Mouse (Mus musculus) limb, embryonic 12.5 days (tissue): ENCODE results near the gene Aif1. TPM values are rescaled to one million over a fixed set of nuclear protein-coding genes. Genes with fewer than 3 reads are reported as not detected.

ENCODE experiments used
- ATAC-seq: fragments of 200-750 bp; cut with Nextera tagmentation; 2 replicates; pipeline ENCODE4 v1.8.0; 2017; ENCODE audit warnings: low read depth, moderate TSS enrichment; ENCODE audit not compliant: insufficient number of reproducible peaks, insufficient read depth, low FRiP score, low TSS enrichment
- H3K27ac ChIP-seq: fragments of 300-500 bp; sonication (generic); 2 replicates; pipeline ENCODE4 v1.5.1; 2016; ENCODE audit warnings: mild to moderate bottlenecking, moderate library complexity
- H3K27me3 ChIP-seq: fragments of 300-500 bp; sonication (generic); 2 replicates; pipeline ENCODE4 v1.6.1; 2016; ENCODE audit warnings: mild to moderate bottlenecking, moderate library complexity
- H3K36me3 ChIP-seq: fragments of 300-500 bp; sonication (generic); 2 replicates; pipeline ENCODE4 v1.6.1; 2016; ENCODE audit warnings: mild to moderate bottlenecking, moderate library complexity
- H3K4me1 ChIP-seq: fragments of 300-500 bp; sonication (generic); replicated peaks from 2 replicates; pipeline ENCODE4 v1.6.1; 2016
- H3K4me2 ChIP-seq: fragments of 300-500 bp; sonication (generic); 2 replicates; pipeline ENCODE4 v1.6.1; 2016; ENCODE audit warnings: mild to moderate bottlenecking, moderate library complexity
- H3K4me3 ChIP-seq: fragments of 300-500 bp; sonication (generic); replicated peaks from 2 replicates; pipeline ENCODE4 v1.5.1; 2016; ENCODE audit warnings: mild to moderate bottlenecking
- H3K9ac ChIP-seq: fragments of 300-500 bp; sonication (generic); replicated peaks from 2 replicates; pipeline ENCODE4 v1.6.1; 2016; ENCODE audit warnings: mild to moderate bottlenecking, moderate library complexity
- H3K9me3 ChIP-seq: fragments of 300-500 bp; sonication (generic); 2 replicates; pipeline ENCODE4 v1.6.1; 2016; ENCODE audit warnings: mild to moderate bottlenecking, moderate library complexity
- WGBS: fragments of 180-500 bp; shearing (Covaris S2); methylation state at CpG from one replicate; pipeline ENCODE4 v1.1.7; 2016; 5-methylcytosine and 5-hydroxymethylcytosine counted together
- polyA plus RNA-seq: library from polyadenylated mRNA; unstranded; fragments of >200 nt; fragmentation: Nextera tagmentation; extraction: Ambion mirVana; gene quantifications from 2 replicates; pipeline ENCODE4 v1.2.1, GENCODE M21; 2016

Gene Aif1
- polyA plus RNA-seq: 4.7 and 4.9 TPM in 2 replicates

GRCm38 (mm10) chr17:35175968-35176367, at the start of gene Aif1:
Gene Aif1 (minus strand): TSS chr17:35176068.
- Histone ChIP-seq H3K36me3 (no peaks in the 10 kb centered on the region), H3K4me3 (no peak within 1 kb of the TSS), H3K9me3 (no peaks in the 10 kb centered on the region), H3K27me3 (no peaks in the 10 kb centered on the region), H3K4me1 (0 out of 2 replicates have a peak, but pooled peaks cover 4% of the 10 kb centered on the region), H3K9ac (no peak within 1 kb of the TSS; the same call in 1 of the 2 replicates), H3K27ac (no peak within 1 kb of the TSS), H3K4me2 (no peak within 1 kb of the TSS)
- no peak for ATAC-seq
- WGBS: 57% methylated on average over 2 of the region's 2 CpGs

GRCm38 (mm10) chr17:35225456-35225855, 49.6 kb upstream of the Aif1 start:
- 92% methylated on average over 5 of the region's 5 CpGs for WGBS
- no peak overlapping the region for H3K9ac ChIP-seq
- peaks cover 83% of the 10 kb centered on the region for H3K36me3 ChIP-seq

DNA sequence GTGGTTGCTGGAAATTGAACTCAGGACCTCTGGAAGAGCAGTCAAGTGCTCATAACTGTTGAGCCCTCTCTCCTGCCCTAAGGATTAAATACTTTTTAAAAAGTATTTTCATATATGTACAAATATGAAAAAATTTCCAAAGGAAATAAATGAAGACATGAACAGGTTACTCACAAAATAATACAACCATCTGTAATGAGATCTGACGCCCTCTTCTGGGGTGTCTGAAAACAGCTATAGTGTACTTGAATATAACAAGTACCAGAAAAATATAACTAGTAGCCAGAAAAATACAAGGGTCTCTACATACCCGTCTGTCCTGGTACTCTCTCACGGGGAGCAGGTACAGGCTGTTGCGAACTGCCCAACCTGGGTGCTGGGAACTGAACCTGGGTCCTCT, 48.8 kb upstream of the Aif1 start:
- no peak for ATAC-seq
- 94% methylated on average over 4 of the region's 4 CpGs for WGBS

More at GRCm38 (mm10) chr17:35225456-35225855, 49.6 kb upstream of the Aif1 start:
- H3K4me2 ChIP-seq: no peak overlapping the region
- H3K4me3 ChIP-seq: no peak overlapping the region
- H3K9me3 ChIP-seq: no peaks in the 10 kb centered on the region
- H3K4me1 ChIP-seq: no peaks in the 10 kb centered on the region
- no peak for ATAC-seq
- H3K27me3 ChIP-seq: no peaks in the 10 kb centered on the region
- no peak overlapping the region for H3K27ac ChIP-seq

DNA sequence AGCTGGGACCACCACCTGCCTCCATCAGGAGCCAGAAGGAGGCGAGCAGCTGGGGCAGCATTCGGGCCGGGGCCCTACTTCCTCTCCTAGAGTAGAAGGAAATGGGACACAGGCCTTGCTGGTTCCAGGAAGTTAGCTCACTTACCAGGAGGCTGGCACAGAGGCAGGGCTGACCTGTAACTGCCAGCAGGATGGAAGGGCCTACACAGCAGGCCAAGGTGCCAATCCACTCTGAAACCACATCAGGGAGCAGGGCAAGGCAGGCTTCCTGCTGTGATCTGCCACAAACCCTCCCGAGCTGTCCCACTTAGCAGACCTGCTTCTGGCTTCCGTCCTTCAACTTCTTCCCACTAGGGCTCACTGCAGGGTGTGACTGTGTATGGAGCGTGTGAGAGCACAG, 46.4 kb upstream of the Aif1 start:
- no peak overlapping the region for H3K27ac ChIP-seq
- ATAC-seq: no peak
- no peak overlapping the region; the same call in 1 of the 2 replicates for H3K9ac ChIP-seq
- H3K4me1 ChIP-seq: no peaks in the 10 kb centered on the region
- no peak overlapping the region for H3K4me3 ChIP-seq
- H3K9me3 ChIP-seq: no peaks in the 10 kb centered on the region
- peaks cover 68% of the 10 kb centered on the region for H3K36me3 ChIP-seq
- H3K4me2 ChIP-seq: no peak overlapping the region
- no peaks in the 10 kb centered on the region for H3K27me3 ChIP-seq
- 77% methylated on average over 6 of the region's 6 CpGs for WGBS

More for the DNA sequence above, 48.8 kb upstream of the Aif1 start:
- Histone ChIP-seq H3K9ac (no peak overlapping the region), H3K4me2 (no peak overlapping the region), H3K27me3 (no peaks in the 10 kb centered on the region), H3K27ac (no peak overlapping the region), H3K36me3 (peaks cover 83% of the 10 kb centered on the region), H3K4me3 (no peak overlapping the region), H3K4me1 (no peaks in the 10 kb centered on the region), H3K9me3 (no peaks in the 10 kb centered on the region)

DNA sequence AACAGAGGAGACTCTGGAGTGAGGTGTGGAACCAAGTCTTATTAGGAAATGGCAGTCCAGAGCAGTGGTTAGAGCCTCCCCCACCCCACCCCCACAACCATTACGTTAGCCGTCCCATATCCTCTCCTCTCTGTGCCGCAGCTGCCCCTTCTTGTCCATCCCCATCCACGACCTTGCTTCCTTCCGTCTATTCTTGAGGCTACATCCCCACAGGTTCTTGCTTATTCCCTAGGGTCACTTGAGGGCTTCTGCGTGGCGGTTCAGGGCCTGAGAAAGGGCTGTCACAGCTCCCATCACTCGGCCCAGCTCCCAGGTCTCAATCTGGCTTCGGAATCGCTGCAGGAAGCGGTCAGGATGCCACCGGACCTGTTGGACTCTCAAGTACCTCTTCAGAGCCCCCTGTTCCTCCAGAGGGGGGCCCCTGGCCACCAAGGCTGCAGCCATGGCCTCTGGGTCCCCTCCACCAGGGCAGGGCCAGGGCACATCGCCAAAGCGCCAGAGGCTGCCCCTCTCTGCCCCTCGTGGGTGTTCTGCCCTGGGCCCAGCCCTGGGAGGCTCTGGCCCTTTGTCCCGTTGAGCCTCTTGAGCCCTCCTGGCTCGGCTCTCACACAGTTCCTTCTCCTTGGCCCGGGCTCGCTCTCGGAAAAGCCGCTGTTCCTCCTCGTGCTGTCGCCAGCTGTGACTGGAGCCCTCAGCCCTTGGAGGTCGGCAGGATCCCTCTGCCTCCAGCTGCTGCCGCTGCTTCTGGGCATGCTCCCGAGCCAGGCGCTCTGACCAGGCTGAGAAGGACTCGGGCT, 44.5 kb upstream of the Aif1 start, which contains the start of gene Gm16181:
Gene Gm16181 (plus strand): TSS at position 679 of the 797 bp plus-strand sequence.
- H3K9me3 ChIP-seq: no peaks in the 10 kb centered on the region
- no peak within 1 kb of the TSS for H3K4me3 ChIP-seq
- WGBS: 84% methylated on average over 28 of the region's 28 CpGs
- peaks cover 48% of the 10 kb centered on the region for H3K36me3 ChIP-seq
- no peaks in the 10 kb centered on the region for H3K27me3 ChIP-seq
- no peak within 1 kb of the TSS for H3K4me2 ChIP-seq
- no peak within 1 kb of the TSS for H3K9ac ChIP-seq
- H3K4me1 ChIP-seq: no peaks in the 10 kb centered on the region
- H3K27ac ChIP-seq: no peak within 1 kb of the TSS
- no peak for ATAC-seq

DNA sequence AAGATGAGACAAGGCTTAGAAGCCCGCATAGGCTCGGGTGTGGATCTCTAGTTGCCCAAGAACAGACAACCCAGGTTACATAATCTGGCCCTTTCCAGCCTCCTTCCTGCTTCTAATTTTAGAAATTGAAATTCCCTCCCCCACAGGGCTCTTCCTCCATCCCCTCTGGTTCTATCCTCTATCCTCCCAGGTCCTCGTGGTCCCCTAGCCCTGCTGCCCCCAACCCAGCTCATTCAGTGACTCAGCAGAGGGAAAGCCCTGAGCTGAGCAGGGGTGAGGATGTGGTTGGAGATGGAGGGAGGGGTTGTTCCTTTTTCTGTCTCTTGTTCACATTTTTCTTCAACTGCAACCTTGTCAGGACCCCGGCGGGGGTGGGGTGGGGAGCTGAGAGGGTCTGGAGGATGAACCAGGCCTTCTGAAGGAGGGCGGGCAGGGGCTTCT, 43.8 kb upstream of the Aif1 start:
- Histone ChIP-seq H3K9me3 (no peaks in the 10 kb centered on the region), H3K36me3 (peaks cover 42% of the 10 kb centered on the region), H3K4me1 (no peaks in the 10 kb centered on the region), H3K27me3 (no peaks in the 10 kb centered on the region), H3K4me3 (no peak overlapping the region), H3K9ac (no peak overlapping the region), H3K27ac (no peak overlapping the region), H3K4me2 (no peak overlapping the region)
- WGBS: 80% methylated on average over 6 of the region's 6 CpGs
- ATAC-seq: no peak

DNA sequence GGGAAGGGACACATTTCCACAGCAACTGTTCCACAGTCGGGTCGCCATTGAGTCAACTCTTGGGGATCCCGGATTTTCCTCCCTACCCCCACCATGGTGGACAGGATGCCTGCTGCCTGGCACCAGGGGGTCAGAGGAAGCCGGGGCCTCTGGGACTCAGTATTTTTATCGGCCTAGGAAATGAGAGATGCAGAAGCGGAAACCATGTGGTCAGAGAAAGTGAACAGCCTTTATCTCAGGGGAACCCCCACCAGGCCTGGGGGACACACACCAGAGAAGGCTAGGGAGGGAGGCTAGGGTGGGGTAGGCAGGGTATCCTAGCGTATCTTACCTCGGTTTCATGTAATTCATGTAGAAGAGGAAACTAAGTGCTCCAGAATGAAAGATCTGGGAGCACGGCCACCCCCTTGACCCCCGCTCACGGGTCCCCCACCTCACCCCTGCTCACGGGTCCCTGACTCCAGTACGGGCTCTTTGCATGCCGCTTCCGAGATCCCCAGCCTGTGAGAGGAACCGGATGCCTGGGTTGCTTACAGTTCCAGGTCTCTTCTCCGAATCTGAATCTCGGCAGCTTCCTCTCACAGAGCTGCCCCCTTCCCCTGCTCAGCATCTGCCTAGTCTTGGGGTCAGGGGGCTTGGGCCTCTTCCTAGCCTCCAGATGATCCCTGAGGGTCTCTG, 42.8 kb upstream of the Aif1 start:
- H3K4me3 ChIP-seq: no peak overlapping the region

DNA sequence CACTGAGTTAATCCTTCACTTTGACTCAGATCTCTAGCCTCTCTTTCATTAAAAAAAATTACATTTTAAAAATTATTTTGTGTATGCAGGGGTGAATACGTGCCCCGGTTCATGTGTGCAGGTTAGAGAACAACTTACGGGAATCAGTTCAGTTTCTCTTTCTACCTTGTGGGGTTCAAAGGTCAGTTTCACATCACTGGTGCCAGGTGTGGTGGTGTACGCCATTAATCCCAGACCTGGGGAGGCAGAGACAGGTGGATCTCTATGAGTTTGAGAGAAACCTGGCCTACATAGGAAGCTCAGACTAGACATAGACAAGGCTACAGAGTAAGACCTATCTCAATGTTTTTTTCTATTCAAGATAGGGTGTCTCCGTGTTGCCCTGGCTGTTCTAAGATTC, 37.2 kb upstream of the Aif1 start:
- 92% methylated on average over 5 of the region's 5 CpGs for WGBS
- Histone ChIP-seq H3K4me1 (no peaks in the 10 kb centered on the region), H3K4me3 (no peak overlapping the region), H3K9me3 (no peaks in the 10 kb centered on the region), H3K27ac (no peak overlapping the region), H3K9ac (no peak overlapping the region), H3K4me2 (no peak overlapping the region), H3K36me3 (no peaks in the 10 kb centered on the region), H3K27me3 (no peaks in the 10 kb centered on the region; the same call in 1 of the 2 replicates)
- ATAC-seq: no peak

More for the DNA sequence above, 42.8 kb upstream of the Aif1 start:
- no peaks in the 10 kb centered on the region for H3K4me1 ChIP-seq
- H3K9ac ChIP-seq: no peak overlapping the region
- ATAC-seq: no peak
- no peak overlapping the region for H3K4me2 ChIP-seq
- 81% methylated on average over 18 of the region's 18 CpGs for WGBS
- no peaks in the 10 kb centered on the region; the same call in 1 of the 2 replicates for H3K27me3 ChIP-seq
- H3K36me3 ChIP-seq: peaks cover 40% of the 10 kb centered on the region
- no peak overlapping the region for H3K27ac ChIP-seq
- H3K9me3 ChIP-seq: no peaks in the 10 kb centered on the region

DNA sequence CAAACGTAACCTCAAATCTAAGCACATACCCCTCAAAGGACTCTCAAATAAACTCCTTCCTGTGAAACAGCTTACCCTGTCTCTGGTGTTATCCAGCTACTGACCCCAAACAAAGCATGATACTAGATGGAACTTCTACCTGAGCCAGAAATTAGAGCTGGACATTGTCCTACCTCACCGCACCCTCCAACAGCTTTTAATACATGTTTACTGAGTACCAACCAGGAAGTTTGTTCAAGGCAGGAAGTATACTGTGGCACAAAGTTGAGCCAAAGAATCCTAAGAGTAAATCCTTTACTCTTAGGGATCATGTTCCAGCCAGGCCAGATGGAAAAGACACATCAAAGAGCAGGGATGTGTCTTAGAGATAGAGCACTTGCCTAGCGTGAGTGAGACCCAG, 34.7 kb upstream of the Aif1 start:
- H3K9me3 ChIP-seq: no peaks in the 10 kb centered on the region
- H3K4me2 ChIP-seq: no peak overlapping the region
- H3K27me3 ChIP-seq: no peaks in the 10 kb centered on the region; the same call in 1 of the 2 replicates
- no peaks in the 10 kb centered on the region for H3K4me1 ChIP-seq
- WGBS: 65% methylated on average over 3 of the region's 3 CpGs
- H3K4me3 ChIP-seq: no peak overlapping the region
- H3K9ac ChIP-seq: no peak overlapping the region
- no peak for ATAC-seq
- no peak overlapping the region for H3K27ac ChIP-seq
- no peaks in the 10 kb centered on the region for H3K36me3 ChIP-seq

- Histone ChIP-seq H3K9me3 (no peaks in the 10 kb centered on the region), H3K4me2 (no peak overlapping the region), H3K36me3 (no peaks in the 10 kb centered on the region), H3K9ac (no peak overlapping the region), H3K4me1 (no peaks in the 10 kb centered on the region), H3K27ac (no peak overlapping the region), H3K27me3 (peaks cover 6% of the 10 kb centered on the region), H3K4me3 (no peak overlapping the region)
- ATAC-seq: no peak
- 82% methylated on average over 12 of the region's 12 CpGs for WGBS
These were observed 34.1 kb upstream of the Aif1 start for GRCm38 (mm10) chr17:35209785-35210535.

DNA sequence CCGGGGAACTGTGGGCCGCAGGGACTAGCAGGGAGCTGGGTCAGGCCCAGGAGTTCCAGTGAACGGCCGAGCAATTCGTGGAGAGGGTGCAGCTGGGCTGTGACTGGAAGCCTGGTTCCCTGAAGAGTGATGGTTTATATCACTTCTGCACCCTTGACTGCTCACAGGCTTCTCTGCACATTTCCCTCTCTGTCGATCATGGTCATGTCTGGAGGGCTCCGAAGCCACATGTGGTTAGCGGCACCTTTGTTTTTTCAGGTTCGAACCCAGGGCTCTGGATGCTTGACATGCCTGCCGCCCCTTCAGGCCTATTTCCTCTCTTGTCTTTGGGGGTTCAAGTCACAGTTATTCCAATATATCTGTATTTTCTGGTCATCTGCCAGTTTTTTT, 29.5 kb upstream of the Aif1 start:
- peaks cover 51% of the 10 kb centered on the region for H3K27me3 ChIP-seq
- no peak overlapping the region for H3K9ac ChIP-seq
- ATAC-seq: no peak
- H3K9me3 ChIP-seq: no peaks in the 10 kb centered on the region
- no peak overlapping the region for H3K4me2 ChIP-seq
- 61% methylated on average over 10 of the region's 10 CpGs for WGBS
- H3K27ac ChIP-seq: no peak overlapping the region
- H3K36me3 ChIP-seq: no peaks in the 10 kb centered on the region
- 0 out of 2 replicates have a peak, but pooled peaks cover 6% of the 10 kb centered on the region for H3K4me1 ChIP-seq
- H3K4me3 ChIP-seq: no peak overlapping the region
